Mouse (Mus musculus) embryo, embryonic 10 days (tissue): Measurements from ENCODE around the gene Slco2b1.
"Not testable (repeated sequence)": the region's sequence is repeated elsewhere in the genome, so short reads cannot be mapped to it uniquely, and the experiment has no call there.

Experiments
- DNase-seq: peaks from one replicate; pipeline ENCODE4 v3.0.0-alpha.2; 2015; ENCODE audit warnings: low spot score

Slco2b1 gene

GRCm38 (mm10) chr7:99711166-99711565, at the start of gene Slco2b1:
Gene Slco2b1 (minus strand): TSS chr7:99711340.
- no peak for DNase-seq

DNA sequence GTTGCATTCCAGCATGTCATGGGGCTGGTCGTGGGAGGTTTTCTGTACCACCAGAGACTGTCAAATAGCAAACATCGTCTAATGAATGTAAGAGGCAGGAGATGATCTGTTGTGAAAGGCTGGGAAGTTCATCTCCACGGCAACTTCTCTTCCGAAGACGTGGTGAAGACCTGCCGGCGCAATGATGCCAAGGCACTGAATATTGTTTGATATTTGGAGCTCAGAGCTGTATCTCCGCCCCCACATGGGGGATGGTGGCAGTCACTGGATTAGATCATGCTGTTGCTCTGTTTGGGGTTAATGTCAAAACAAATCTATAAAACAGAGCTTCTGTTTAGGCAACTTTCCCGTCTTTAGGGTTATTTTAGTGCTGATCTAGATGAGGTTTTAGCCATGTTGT, 28.1 kb upstream of the Slco2b1 start:
- DNase-seq: no peak

- DNase-seq: not testable (repeated sequence)
Measured at GRCm38 (mm10) chr7:99735491-99735890, 24.4 kb upstream of the Slco2b1 start.

DNA sequence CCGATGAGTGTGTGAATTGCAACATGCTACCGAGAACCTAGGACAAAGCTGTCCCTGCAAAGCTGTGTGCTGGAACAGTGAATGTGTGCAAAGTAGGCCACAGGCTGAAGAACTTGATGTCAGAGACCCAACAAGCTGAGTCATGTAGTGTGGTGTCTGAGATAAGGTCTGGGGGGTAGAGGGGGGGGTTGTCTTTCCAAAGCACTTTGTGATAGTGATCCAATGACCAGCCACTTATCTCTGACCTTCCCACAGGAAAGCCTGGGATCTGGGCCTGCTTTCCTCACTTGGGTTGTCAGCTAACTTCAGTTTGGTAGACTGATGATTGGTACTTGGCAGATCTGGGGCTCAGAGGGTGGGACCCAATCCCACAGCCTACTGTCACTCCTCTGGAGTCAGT, 23.5 kb upstream of the Slco2b1 start:
- DNase-seq: no peak

- DNase-seq: no peak
Measured at GRCm38 (mm10) chr7:99729973-99730372, 18.8 kb upstream of the Slco2b1 start, which contains the start of gene Olfr520. Gene Olfr520 (plus strand): TSS chr7:99730273.

DNA sequence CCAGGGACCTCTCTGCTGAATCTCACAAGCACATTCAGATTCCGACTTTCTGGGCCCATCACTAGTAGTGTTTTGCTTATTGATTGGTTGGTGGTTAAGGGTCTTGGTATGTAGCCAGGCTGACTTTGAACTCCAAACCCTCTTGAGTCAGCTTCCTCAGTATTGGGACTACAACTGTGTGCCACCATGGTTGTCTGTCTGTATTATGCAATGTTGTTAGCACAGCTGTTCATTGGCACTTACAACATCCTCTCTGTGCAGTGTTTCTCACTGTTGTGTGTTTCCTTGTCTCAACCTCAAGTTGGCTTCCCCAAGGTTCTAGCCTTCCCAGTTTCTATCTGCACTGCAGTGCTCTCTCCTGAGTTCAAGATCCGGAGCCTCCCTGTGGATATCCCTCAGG, 5.4 kb upstream of the Slco2b1 start:
- no peak for DNase-seq

GRCm38 (mm10) chr7:99712431-99712830, 1.3 kb upstream of the Slco2b1 start:
- DNase-seq: no peak

DNA sequence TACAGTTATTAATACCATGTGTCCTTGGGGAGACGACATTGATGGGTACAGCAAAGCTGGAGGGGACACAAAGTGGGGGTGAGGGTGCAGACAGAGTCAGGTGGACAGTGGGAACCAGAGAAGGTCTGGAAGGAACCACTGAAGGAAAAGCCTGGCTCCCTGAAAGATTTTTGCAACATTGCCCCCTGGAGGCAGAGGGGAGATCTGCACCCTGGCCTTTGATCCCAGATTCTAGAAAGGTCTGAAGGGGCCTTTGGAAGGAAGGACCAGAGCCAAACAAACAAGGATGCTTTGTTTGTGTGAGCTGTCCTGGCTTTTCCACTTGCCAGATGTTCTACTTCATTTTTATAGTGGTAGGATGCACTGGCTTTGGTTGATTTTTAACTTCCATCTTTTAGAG, 664 bp downstream of the Slco2b1 start:
- peak; percentile 64 for DNase-seq

GRCm38 (mm10) chr7:99709992-99710391, 1.1 kb downstream of the Slco2b1 start:
- DNase-seq: no peak

DNA sequence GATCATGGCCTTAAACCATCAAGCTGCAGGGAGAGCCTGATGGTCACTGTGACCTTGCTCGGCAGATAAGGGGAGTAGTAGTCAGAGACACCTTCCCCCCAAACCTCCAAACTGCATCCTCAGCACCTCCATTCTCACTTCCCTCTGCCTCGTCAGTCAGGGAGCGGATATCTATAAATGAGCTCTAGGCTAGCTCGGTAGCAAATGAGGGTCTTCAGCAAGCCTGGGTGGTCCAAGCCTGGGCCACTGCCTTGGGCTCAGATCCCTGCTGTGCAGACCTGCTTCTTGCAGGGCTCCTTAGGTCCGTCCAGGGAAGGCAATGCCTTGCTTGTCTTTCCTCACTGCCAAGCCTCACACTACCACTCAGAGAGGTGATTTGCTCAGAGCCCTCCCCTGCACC, 2.4 kb downstream of the Slco2b1 start:
- no peak for DNase-seq

GRCm38 (mm10) chr7:99708301-99708721, 2.8 kb downstream of the Slco2b1 start:
- peak; percentile 28 for DNase-seq

DNA sequence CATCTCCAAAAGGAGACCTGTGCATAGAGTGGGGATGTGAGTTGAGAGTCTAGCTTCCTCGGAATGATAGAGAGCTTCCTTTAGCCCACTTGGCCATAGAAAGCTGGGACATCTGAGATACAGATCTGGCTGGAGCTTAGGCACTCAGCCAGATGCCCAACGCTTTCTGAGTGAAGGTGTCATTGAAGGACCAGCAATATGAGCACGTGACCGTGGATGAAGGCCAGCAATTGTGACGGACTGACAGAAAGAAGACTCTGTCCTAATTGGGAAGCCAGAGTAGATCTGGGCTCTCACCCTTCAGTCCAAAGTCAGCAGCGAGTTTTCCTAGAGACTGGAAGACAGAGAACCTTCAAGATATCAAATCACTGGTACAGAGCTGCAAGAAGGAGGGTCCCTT, 3.5 kb downstream of the Slco2b1 start:
- DNase-seq: no peak

- no peak for DNase-seq
Measured at GRCm38 (mm10) chr7:99707038-99707595, 4.0 kb downstream of the Slco2b1 start.

DNA sequence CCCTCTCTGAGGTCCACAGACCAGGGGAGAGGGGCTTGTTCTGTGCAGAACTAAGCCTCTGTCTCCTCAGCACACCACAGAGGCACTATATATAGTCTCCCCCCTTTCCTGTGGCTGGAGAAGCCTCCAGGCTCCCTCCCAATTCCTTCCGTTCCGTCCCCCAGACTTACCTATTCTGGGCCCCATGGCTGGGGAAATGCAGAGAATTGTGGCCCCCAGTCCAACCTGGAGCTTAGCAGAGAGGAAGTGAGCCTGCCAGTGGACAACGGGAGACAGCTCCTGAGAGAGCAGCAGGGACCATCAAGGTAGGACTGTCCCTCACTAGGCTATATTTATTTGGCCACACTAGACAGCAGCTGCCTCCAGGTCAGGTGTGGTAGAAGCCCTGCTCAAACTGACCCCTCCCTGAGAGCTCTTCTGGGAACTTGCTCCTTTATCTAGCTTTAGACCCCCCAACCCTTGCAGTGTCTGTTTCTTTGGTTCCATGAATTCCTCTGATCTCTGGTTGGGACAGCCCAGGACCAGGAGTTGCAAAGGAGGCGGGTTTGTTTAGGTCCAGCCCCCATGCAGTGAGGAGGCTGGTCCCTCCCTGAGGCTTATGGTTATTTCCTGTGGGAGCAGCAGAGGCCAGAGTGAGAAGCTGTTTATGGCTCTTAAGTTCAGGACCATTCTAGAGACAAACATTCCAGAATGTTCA, 4.7 kb downstream of the Slco2b1 start:
- DNase-seq: peak; percentile 34

- DNase-seq: no peak
Measured at GRCm38 (mm10) chr7:99704736-99705519, 6.2 kb downstream of the Slco2b1 start.

DNA sequence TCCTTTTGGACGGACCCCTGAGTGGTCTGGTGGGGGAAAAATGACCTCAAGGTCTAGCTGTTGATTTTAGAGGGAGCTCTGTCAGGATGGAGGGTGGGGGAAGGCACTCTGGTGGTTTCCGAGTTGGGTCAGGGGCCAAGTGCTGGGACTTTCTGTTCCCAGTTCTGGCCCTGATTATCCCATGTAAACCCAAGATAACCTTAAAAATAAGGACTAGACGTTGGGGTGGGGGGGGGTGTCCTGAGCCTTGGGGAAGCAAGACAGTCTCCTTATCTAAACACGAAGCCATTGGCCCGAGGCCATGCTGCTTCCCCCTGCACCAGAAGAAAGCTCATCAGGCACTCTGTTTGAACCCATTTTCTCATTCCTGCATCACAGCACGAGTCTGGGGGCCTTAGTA, 8.9 kb downstream of the Slco2b1 start:
- no peak for DNase-seq

DNA sequence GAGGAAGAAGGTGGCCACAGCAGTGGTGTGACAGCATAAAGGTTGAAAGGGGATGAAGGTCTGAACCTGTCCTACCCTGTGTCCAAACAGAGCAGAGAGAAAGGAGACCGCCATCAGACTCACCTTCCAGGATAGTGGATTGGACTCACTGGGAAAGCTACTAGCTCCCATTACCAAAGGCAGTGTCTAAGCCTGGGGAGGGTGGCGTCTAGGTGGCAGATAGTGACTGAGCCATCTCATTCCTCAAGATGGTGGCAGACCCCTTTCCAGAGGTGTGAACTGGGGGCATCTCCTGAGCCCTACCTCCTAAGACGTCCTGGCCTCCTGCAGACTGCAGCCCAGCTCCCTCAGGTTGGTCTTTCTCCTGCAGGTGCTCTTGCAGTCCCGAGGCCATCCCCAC, 10.5 kb downstream of the Slco2b1 start:
- no peak for DNase-seq

DNA sequence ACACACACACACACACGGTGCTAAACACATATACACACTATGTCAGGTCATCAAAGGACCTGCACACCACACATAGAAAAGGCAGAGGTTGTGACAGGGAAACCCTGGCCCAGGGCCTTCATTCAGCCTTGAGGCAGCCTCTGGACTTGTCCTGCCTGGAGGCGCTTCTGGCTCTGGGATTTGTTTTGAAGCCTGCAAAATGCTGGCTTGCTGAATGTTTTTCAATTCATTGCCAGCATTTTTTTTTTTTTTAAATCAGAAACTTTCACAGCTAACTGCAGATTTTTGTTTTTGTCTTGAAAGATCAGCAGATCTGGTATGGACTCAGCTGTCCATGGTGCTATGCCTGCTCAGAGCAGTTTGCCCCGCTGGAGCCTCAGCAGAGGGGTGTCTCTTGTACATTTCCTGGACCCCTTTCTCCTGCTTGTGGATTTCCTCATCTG, 11.4 kb downstream of the Slco2b1 start:
- DNase-seq: no peak

GRCm38 (mm10) chr7:99699106-99699505, 12.0 kb downstream of the Slco2b1 start:
- no peak for DNase-seq

- no peak for DNase-seq
Measured at GRCm38 (mm10) chr7:99698576-99698975, 12.6 kb downstream of the Slco2b1 start.

DNA sequence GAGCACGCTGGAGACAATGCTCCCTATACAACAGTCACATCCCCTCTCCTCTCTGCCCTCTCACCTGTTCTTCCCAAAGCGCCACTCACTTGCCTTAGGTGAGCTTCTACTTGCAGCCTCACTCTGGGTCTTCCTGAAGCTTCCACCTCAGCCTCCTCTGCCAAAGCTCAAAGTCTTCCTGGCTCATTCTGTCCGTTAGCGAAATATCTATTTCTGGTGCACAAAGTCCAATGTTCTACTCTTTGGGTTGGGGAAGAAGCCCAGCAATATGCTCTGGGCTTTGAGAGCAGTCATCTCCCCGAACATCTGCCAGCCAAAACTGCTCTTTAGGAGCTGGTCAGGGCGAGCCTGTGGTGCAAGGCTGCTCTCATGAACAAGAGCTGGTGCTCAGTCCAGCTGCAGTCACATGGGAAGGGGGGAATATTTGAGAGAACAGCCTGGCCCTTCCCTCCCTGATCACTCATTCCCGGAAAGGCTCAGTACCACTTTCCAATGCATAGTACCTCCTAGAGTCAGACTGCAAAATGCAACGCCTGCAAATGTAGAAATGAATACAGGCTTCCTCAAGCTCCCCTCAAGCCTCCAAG, 15.6 kb downstream of the Slco2b1 start:
- DNase-seq: no peak

DNA sequence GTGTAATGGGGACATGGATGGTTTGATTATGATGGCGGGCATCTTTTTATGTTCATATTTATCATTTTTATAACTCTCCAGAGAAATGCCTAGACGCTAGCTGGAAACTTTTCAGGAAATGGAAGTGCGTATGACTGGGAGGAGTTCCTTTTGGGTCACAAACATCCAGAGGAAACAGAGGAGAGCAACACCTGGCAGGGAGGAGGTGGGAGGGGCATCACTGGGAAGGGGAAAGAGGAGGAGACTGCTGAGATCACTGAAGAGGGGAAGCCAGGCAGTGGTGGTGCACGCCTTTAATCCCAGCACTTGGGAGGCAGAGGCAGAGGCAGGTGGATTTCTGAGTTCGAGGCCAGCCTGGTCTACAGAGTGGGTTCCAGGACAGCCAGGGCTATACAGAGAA, 16.7 kb downstream of the Slco2b1 start:
- not testable (repeated sequence) for DNase-seq

DNA sequence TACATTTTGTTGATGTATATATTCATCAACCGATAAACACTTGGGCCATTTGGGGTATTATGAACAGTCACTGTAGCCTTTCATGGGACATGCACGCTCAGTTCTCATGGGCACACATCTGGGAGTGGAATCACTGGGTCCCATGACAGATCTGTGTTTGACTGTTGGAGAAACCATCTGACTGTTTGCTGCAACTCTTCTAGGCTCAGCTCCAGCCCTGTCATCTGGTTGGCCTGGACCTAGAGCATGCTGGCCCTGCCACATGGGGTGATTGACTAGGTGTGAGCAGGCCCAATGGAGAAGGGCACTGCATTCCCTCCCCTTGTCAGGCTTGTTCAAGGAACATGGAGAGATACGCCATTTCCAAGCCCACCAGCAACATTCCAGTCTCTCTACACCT, 17.2 kb downstream of the Slco2b1 start:
- DNase-seq: no peak
